Mouse (Mus musculus): ENCODE results near the gene Cmbl. TPM values are rescaled to one million over a fixed set of nuclear protein-coding genes. Genes with fewer than 3 reads are reported as not detected.

Gene Cmbl
- total and polyA plus RNA-seq, 2 experiments from 2014 or later = 21.2 to 24.9 TPM

GRCm38 (mm10) chr15:31592531-31592930 lies 27.3 kb downstream of the Cmbl start:
- no peak for DNase-seq (ENCODE audit: low spot score)
- no peak overlapping the region for H3K27ac ChIP-seq
- H3K4me2 ChIP-seq (ENCODE audit: low read depth, low read length) = no peak overlapping the region
- peaks cover 60% of the 10 kb centered on the region for H3K36me3 ChIP-seq (ENCODE audit: insufficient read depth, low read length)
- H3K9me3 ChIP-seq (ENCODE audit: low read length) = no peaks in the 10 kb centered on the region
- no peak overlapping the region for H3K4me3 ChIP-seq (ENCODE audit: low read length)
- ATAC-seq = no peak
- no peak for TF ChIP-seq CTCF (IDR thresholded peaks at IDR 0.05; ENCODE audit: low read depth)
- 78% methylated on average over 8 of the region's 8 CpGs for WGBS
- H3K9ac ChIP-seq (replicated peaks; ENCODE audit: low read length) = no peak overlapping the region
- no peaks in the 10 kb centered on the region for H3K4me1 ChIP-seq (ENCODE audit: insufficient read depth, low read length)
- H3K27me3 ChIP-seq (ENCODE audit: insufficient read depth, low read length) = no peaks in the 10 kb centered on the region

- no peak for TF ChIP-seq CTCF (IDR thresholded peaks at IDR 0.05; ENCODE audit: low read depth)
- H3K4me2 ChIP-seq (ENCODE audit: low read depth, low read length) = no peak overlapping the region
- H3K36me3 ChIP-seq (ENCODE audit: insufficient read depth, low read length) = peaks cover 60% of the 10 kb centered on the region
- H3K9me3 ChIP-seq (ENCODE audit: low read length) = no peaks in the 10 kb centered on the region
- 84% methylated on average over 14 of the region's 14 CpGs for WGBS
- H3K27me3 ChIP-seq (ENCODE audit: insufficient read depth, low read length) = no peaks in the 10 kb centered on the region
- no peak overlapping the region for H3K27ac ChIP-seq
- no peak overlapping the region for H3K4me3 ChIP-seq (ENCODE audit: low read length)
- H3K9ac ChIP-seq (replicated peaks; ENCODE audit: low read length) = no peak overlapping the region
- H3K4me1 ChIP-seq (ENCODE audit: insufficient read depth, low read length) = 0 out of 2 replicates have a peak, but pooled peaks cover under 1% of the 10 kb centered on the region
- no peak for DNase-seq (ENCODE audit: low spot score)
- no peak for ATAC-seq
These were observed 29.1 kb downstream of the Cmbl start for GRCm38 (mm10) chr15:31594260-31594659.

- Histone ChIP-seq H3K27ac (no peak overlapping the region), H3K4me2 (ENCODE audit: low read depth, low read length) (no peak overlapping the region), H3K27me3 (ENCODE audit: insufficient read depth, low read length) (no peaks in the 10 kb centered on the region), H3K4me3 (ENCODE audit: low read length) (no peak overlapping the region), H3K9ac (replicated peaks; ENCODE audit: low read length) (no peak overlapping the region), H3K4me1 (ENCODE audit: insufficient read depth, low read length) (peaks cover 8% of the 10 kb centered on the region; the same call in 1 of the 2 replicates), H3K36me3 (ENCODE audit: insufficient read depth, low read length) (peaks cover 50% of the 10 kb centered on the region), H3K9me3 (ENCODE audit: low read length) (no peaks in the 10 kb centered on the region)
- no peak for ATAC-seq
- no peak for DNase-seq (ENCODE audit: low spot score)
- TF ChIP-seq CTCF (IDR thresholded peaks at IDR 0.05; ENCODE audit: low read depth) = no peak
- WGBS = 90% methylated on average over 7 of the region's 7 CpGs
These were observed 30.5 kb downstream of the Cmbl start for GRCm38 (mm10) chr15:31595651-31596050.

- ATAC-seq (no peak), DNase-seq (ENCODE audit: low spot score) (no peak)
- H3K4me2 ChIP-seq (ENCODE audit: low read depth, low read length) = peak overlapping the region; percentile 71
- H3K27ac ChIP-seq = no peak overlapping the region
- H3K9ac ChIP-seq (replicated peaks; ENCODE audit: low read length) = no peak overlapping the region
- H3K27me3 ChIP-seq (ENCODE audit: insufficient read depth, low read length) = no peaks in the 10 kb centered on the region
- 75% methylated on average over 4 of the region's 4 CpGs for WGBS
- peaks cover 14% of the 10 kb centered on the region for H3K36me3 ChIP-seq (ENCODE audit: insufficient read depth, low read length)
- no peak for TF ChIP-seq CTCF (IDR thresholded peaks at IDR 0.05; ENCODE audit: low read depth)
- H3K9me3 ChIP-seq (ENCODE audit: low read length) = no peaks in the 10 kb centered on the region
- peaks cover 8% of the 10 kb centered on the region; the same call in 1 of the 2 replicates for H3K4me1 ChIP-seq (ENCODE audit: insufficient read depth, low read length)
- peak overlapping the region; percentile 90; the same call in 1 of the 2 replicates for H3K4me3 ChIP-seq (ENCODE audit: low read length)
These were observed 34.6 kb downstream of the Cmbl start for GRCm38 (mm10) chr15:31599834-31600233.

DNA sequence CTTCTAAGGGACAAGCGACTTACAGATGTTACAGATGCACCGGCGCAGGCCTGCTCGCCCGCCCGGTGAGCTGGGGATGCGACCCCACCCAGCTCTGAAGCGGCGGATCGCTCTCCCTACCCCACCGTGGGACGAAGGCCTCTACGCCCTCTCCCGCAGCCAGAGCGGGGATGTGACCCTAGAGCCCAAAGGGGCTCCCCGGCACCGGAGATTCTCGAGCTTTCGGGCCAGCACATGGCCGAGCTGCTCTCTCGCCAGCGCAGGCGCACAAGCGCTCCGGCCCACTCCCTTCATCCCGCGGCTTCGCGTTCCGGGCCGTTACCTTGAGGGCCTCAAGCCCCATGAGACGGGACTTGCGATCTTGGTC lies 36.1 kb downstream of the Cmbl start:
- Histone ChIP-seq H3K4me3 (ENCODE audit: low read length) (peak overlapping the region; percentile 90), H3K4me1 (ENCODE audit: insufficient read depth, low read length) (peaks cover 8% of the 10 kb centered on the region; the same call in 1 of the 2 replicates), H3K27ac (peak overlapping the region; percentile 90), H3K4me2 (ENCODE audit: low read depth, low read length) (peak overlapping the region; percentile 71), H3K36me3 (ENCODE audit: insufficient read depth, low read length) (0 out of 2 replicates have a peak, but pooled peaks cover 2% of the 10 kb centered on the region), H3K9ac (replicated peaks; ENCODE audit: low read length) (peak overlapping the region; percentile 85), H3K9me3 (ENCODE audit: low read length) (no peaks in the 10 kb centered on the region), H3K27me3 (ENCODE audit: insufficient read depth, low read length) (no peaks in the 10 kb centered on the region)
- WGBS = under 1% methylated on average over 33 of the region's 33 CpGs
- no peak for TF ChIP-seq CTCF (IDR thresholded peaks at IDR 0.05; ENCODE audit: low read depth)
- ATAC-seq (peak; percentile 85), DNase-seq (ENCODE audit: low spot score) (no peak)

- Histone ChIP-seq H3K36me3 (ENCODE audit: insufficient read depth, low read length) (0 out of 2 replicates have a peak, but pooled peaks cover 2% of the 10 kb centered on the region), H3K4me3 (ENCODE audit: low read length) (peak within 1 kb of the TSS; percentile 90), H3K9ac (replicated peaks; ENCODE audit: low read length) (peak within 1 kb of the TSS; percentile 85), H3K4me2 (ENCODE audit: low read depth, low read length) (peak within 1 kb of the TSS; percentile 71), H3K27me3 (ENCODE audit: insufficient read depth, low read length) (no peaks in the 10 kb centered on the region), H3K27ac (peak within 1 kb of the TSS; percentile 90), H3K9me3 (ENCODE audit: low read length) (no peaks in the 10 kb centered on the region), H3K4me1 (ENCODE audit: insufficient read depth, low read length) (peaks cover 8% of the 10 kb centered on the region; the same call in 1 of the 2 replicates)
- ATAC-seq (peak; percentile 91), DNase-seq (ENCODE audit: low spot score) (peak; percentile 99)
- WGBS = under 1% methylated on average over 63 of the region's 63 CpGs
- TF ChIP-seq CTCF (IDR thresholded peaks at IDR 0.05; ENCODE audit: low read depth) = no peak
These were observed 36.6 kb downstream of the Cmbl start, which contains the start of the genes Cct5 and Fam173b for GRCm38 (mm10) chr15:31601646-31602374. TSS of gene Cct5 (minus strand) at chr15:31601804. TSS of gene Fam173b (plus strand) at chr15:31601852.

- DNase-seq (ENCODE audit: low spot score) (peak; percentile 88), ATAC-seq (peak; percentile 67)
- H3K9me3 ChIP-seq (ENCODE audit: low read length) = no peaks in the 10 kb centered on the region
- WGBS = 2% methylated on average over 15 of the region's 15 CpGs
- H3K27ac ChIP-seq = peak overlapping the region; percentile 90
- H3K9ac ChIP-seq (replicated peaks; ENCODE audit: low read length) = peak overlapping the region; percentile 85
- H3K4me3 ChIP-seq (ENCODE audit: low read length) = peak overlapping the region; percentile 90
- no peaks in the 10 kb centered on the region for H3K27me3 ChIP-seq (ENCODE audit: insufficient read depth, low read length)
- no peaks in the 10 kb centered on the region for H3K36me3 ChIP-seq (ENCODE audit: insufficient read depth, low read length)
- TF ChIP-seq CTCF (IDR thresholded peaks at IDR 0.05; ENCODE audit: low read depth) = peak; percentile 76
- peaks cover 8% of the 10 kb centered on the region; the same call in 1 of the 2 replicates for H3K4me1 ChIP-seq (ENCODE audit: insufficient read depth, low read length)
- peak overlapping the region; percentile 57 for H3K4me2 ChIP-seq (ENCODE audit: low read depth, low read length)
These were observed 37.2 kb downstream of the Cmbl start for GRCm38 (mm10) chr15:31602426-31602825.

Data from hindbrain, postnatal 0 days (tissue).